Mouse (Mus musculus): ENCODE data around the gene Erich6b. TPM values are rescaled to one million over a fixed set of nuclear protein-coding genes. Genes with fewer than 3 reads are reported as not detected.

Erich6b gene
- not detected in 2 replicates for polyA plus RNA-seq (2016; fragmentation: Nextera tagmentation; extraction: Ambion mirVana)

DNA sequence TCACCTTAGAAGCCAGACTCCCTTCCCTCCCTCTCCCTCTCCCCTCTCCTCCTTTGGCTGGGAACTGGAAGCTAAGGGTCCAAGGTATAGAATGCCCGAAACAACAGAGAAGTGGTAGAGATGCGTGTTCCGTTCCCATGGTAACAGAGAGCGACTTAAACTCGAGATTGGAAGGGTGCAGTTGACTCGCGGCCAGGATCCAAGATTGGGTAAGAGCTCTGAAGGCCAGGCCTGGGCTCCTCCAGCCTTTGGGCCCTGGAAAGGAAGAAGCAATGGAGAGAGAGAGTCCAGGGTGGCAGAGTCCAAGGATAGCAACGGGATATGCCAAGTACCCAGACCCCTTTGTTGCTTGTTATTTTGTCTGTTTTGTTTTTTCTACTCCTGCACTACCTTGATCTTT lies at the start of gene Erich6b:
TSS of gene Erich6b (plus strand) at position 180 of the 400 bp plus-strand sequence.
- Histone ChIP-seq H3K4me1 (peaks cover 3% of the 10 kb centered on the region), H3K9me3 (no peaks in the 10 kb centered on the region), H3K27me3 (replicated peaks) (no peaks in the 10 kb centered on the region), H3K36me3 (no peaks in the 10 kb centered on the region), H3K4me2 (replicated peaks) (no peak within 1 kb of the TSS), H3K27ac (no peak within 1 kb of the TSS), H3K9ac (no peak within 1 kb of the TSS), H3K4me3 (no peak within 1 kb of the TSS)
- WGBS: 79% methylated on average over 8 of the region's 8 CpGs
- ATAC-seq (ENCODE audit: low FRiP score, low read depth): no peak

DNA sequence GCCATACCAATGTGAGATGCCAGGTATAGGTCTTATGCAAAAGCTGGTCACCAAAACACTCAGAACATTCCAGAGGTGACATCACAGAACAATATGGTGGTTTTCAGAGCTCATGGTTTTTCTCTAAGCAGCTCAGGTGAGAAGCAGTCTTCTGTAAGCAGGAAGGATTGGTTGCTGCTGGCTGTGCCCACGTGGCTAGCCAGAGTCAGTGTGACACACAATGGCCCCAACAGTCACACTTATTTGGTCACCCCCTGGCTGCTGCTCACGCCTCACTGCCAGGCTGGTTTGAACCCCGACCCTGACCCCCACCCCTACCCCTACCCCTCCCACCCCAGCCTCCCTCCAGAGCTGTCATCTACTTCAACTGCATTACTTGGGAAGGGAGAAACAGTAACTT lies 49.1 kb upstream of the Erich6b start, which contains the start of gene Spert:
TSS of gene Spert (minus strand) at position 139 of the 400 bp plus-strand sequence.
- H3K27ac ChIP-seq: no peak within 1 kb of the TSS
- WGBS: 74% methylated on average over 3 of the region's 3 CpGs
- H3K9me3 ChIP-seq: no peaks in the 10 kb centered on the region

DNA sequence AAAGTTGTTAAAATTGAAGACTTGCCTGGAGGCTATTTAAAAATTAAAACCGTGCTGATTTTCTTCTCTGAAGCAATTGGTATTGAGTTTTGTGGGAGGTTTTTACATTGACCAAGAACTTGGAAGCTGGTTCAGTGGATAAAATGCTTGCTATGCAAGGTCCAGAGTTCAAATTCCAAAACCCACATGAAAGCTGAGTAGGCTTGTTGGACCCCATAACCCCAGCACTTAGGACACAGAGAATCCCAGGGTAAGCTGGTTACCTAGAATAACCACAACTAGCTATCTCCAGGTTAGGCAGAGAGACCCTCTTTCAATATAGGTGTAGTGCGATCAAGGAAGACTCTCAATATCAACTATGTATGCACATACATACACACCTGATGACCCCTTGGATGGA lies 32.9 kb upstream of the Erich6b start:
- Histone ChIP-seq H3K27me3 (replicated peaks) (no peaks in the 10 kb centered on the region), H3K27ac (no peak overlapping the region), H3K4me3 (no peak overlapping the region), H3K9ac (no peak overlapping the region), H3K4me2 (replicated peaks) (no peak overlapping the region), H3K9me3 (no peaks in the 10 kb centered on the region), H3K4me1 (no peaks in the 10 kb centered on the region), H3K36me3 (no peaks in the 10 kb centered on the region)
- WGBS: 93% methylated on average over 2 of the region's 2 CpGs
- ATAC-seq (ENCODE audit: low FRiP score, low read depth): no peak

More for the DNA sequence above, 49.1 kb upstream of the Erich6b start, which contains the start of gene Spert:
- H3K36me3 ChIP-seq: no peaks in the 10 kb centered on the region
- H3K4me2 ChIP-seq (replicated peaks): no peak within 1 kb of the TSS
- H3K4me1 ChIP-seq: no peaks in the 10 kb centered on the region
- ATAC-seq (ENCODE audit: low FRiP score, low read depth): no peak
- H3K4me3 ChIP-seq: no peak within 1 kb of the TSS
- H3K27me3 ChIP-seq (replicated peaks): no peaks in the 10 kb centered on the region
- no peak within 1 kb of the TSS for H3K9ac ChIP-seq

DNA sequence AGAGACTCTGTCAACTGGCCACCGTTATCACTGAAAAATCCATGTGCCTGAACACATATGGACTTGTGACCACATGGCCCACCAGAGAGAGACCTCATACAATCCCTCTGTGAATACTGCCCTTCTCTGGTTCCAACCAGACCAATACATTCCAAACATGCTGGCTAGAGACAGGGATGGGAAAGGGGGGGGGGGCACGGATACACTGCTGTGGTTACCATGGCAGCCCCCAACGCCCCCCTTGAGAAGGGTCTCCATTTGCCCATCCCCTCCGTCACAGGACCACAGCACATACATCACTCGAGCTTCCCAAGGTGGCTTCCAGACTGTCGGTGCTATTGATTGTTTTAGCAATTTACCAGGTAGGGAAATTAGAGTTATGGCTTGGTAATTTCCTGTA lies 25.7 kb upstream of the Erich6b start:
- no peak overlapping the region for H3K4me2 ChIP-seq (replicated peaks)
- no peak overlapping the region for H3K27ac ChIP-seq
- no peaks in the 10 kb centered on the region for H3K36me3 ChIP-seq
- no peaks in the 10 kb centered on the region for H3K4me1 ChIP-seq
- H3K9ac ChIP-seq: no peak overlapping the region
- no peak overlapping the region for H3K4me3 ChIP-seq
- 73% methylated on average over 6 of the region's 6 CpGs for WGBS
- H3K9me3 ChIP-seq: no peaks in the 10 kb centered on the region
- 0 out of 2 replicates have a peak, but pooled peaks have one; percentile 25 for ATAC-seq (ENCODE audit: low FRiP score, low read depth)
- no peaks in the 10 kb centered on the region for H3K27me3 ChIP-seq (replicated peaks)

DNA sequence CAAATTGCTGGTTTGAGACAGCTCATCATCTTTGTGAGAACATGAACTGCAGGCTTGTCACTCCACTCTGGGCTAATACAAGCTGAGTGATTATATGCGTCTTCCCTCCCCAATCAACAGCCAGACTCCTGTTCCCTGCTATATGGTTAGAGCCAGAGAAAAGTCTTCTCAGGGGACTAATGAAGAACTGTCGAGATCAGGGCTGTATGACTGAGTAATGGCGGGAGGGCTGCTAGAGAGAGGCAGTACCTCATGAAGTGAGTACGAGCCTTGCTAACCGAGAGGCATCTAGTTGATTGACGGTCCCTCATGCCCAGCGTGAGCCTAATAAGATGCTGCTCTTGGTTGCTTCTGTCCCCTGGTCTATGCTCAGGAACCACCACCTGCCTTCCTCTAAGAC lies 19.1 kb upstream of the Erich6b start:
- Histone ChIP-seq H3K27me3 (replicated peaks) (no peaks in the 10 kb centered on the region), H3K9ac (no peak overlapping the region), H3K4me2 (replicated peaks) (no peak overlapping the region), H3K9me3 (no peaks in the 10 kb centered on the region), H3K27ac (no peak overlapping the region), H3K4me3 (no peak overlapping the region), H3K4me1 (no peaks in the 10 kb centered on the region), H3K36me3 (no peaks in the 10 kb centered on the region)
- ATAC-seq (ENCODE audit: low FRiP score, low read depth): peak; percentile 50; the same call in 1 of the 2 replicates
- WGBS: 51% methylated on average over 7 of the region's 7 CpGs

DNA sequence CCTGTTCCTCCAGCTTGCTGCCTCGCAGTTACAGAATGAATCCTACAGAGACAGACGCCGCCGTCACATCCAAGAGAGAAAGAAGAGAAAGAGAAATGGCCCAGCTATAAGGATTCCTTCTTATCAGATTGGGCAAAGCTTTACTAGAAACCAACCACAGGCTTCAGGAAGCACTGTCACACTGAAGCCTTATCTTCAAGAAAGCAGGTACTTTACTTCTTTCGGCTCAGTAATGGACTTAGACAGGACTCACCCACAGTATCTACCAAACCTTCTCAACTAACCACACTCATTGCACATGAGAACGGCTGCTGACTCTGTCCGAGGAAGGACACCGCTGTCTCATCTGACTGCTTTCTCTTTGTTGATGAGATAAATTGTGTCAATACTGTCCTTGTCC lies 13.2 kb upstream of the Erich6b start:
- no peaks in the 10 kb centered on the region for H3K27me3 ChIP-seq (replicated peaks)
- no peak for ATAC-seq (ENCODE audit: low FRiP score, low read depth)
- H3K36me3 ChIP-seq: no peaks in the 10 kb centered on the region
- H3K4me1 ChIP-seq: no peaks in the 10 kb centered on the region
- H3K4me3 ChIP-seq: no peak overlapping the region
- H3K27ac ChIP-seq: no peak overlapping the region
- H3K4me2 ChIP-seq (replicated peaks): no peak overlapping the region
- 93% methylated on average over 8 of the region's 8 CpGs for WGBS
- no peak overlapping the region for H3K9ac ChIP-seq
- no peaks in the 10 kb centered on the region for H3K9me3 ChIP-seq

DNA sequence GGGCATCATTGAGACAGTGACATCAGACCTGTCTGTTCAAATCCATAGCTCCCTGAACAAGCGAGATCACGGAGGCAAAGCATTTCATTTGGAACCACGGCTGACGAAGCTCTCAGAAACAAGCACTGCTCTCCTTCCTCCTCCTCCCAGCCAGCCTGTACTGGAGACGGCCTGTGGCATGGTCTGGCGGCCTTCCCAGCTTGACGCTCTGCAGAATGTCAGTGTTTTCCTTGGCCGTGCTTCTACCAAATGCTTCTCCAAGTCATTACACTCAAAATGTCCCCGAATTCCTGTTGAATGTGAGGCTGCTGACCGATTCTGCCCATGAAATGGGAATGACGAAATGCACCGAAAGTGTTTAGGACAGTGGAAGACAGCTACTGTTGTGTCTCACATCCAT lies 6.7 kb upstream of the Erich6b start:
- Histone ChIP-seq H3K27me3 (replicated peaks) (no peaks in the 10 kb centered on the region), H3K4me1 (peaks cover 22% of the 10 kb centered on the region), H3K36me3 (no peaks in the 10 kb centered on the region), H3K4me3 (no peak overlapping the region), H3K9ac (no peak overlapping the region), H3K9me3 (no peaks in the 10 kb centered on the region), H3K27ac (no peak overlapping the region), H3K4me2 (replicated peaks) (no peak overlapping the region)
- WGBS: 69% methylated on average over 12 of the region's 12 CpGs
- ATAC-seq (ENCODE audit: low FRiP score, low read depth): no peak

DNA sequence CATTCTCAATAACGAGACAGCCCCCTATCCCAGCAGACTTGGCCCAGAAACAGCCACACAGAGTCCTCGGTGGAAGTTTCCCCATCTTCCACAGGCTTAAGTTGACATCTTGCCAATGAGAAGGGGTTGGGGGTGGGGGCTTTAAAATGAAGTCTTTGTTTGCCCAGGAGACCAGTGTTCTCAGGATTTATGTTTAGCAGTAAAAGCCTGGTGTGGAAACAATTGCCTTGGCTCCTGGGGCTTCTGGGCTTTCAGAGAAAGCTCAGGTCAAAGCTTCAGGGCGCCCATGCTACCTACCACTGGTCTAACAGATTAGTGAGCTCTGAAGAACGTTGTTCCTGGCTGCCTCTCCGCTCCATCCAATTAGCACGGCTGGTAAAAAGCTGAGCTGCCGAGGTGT lies 6.0 kb upstream of the Erich6b start:
- H3K27ac ChIP-seq: no peak overlapping the region
- 17% methylated on average over 7 of the region's 7 CpGs for WGBS
- peaks cover 22% of the 10 kb centered on the region for H3K4me1 ChIP-seq
- H3K4me2 ChIP-seq (replicated peaks): peak overlapping the region; percentile 16; the same call in 1 of the 2 replicates
- H3K36me3 ChIP-seq: no peaks in the 10 kb centered on the region
- ATAC-seq (ENCODE audit: low FRiP score, low read depth): peak; percentile 67; the same call in 1 of the 2 replicates
- H3K4me3 ChIP-seq: no peak overlapping the region
- no peaks in the 10 kb centered on the region for H3K27me3 ChIP-seq (replicated peaks)
- H3K9ac ChIP-seq: no peak overlapping the region
- H3K9me3 ChIP-seq: no peaks in the 10 kb centered on the region

DNA sequence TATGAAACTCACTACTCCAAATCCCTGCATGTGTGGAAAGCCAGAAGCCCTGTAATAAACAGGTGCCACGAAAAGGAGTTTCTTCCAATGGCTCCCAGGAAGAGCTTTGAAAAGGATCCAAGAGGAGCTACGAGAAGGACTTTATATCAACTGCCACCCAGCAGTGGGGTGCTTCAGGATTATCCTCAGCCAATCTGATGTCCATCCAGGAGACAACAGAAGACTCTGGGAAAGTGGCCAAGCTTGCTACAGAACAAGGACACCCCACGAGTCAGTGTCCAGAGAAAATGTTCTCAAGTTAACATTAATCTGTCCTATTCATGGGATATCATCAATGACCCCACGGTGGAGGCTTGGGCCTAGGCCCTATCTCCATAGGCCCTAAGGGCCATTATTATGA lies 4.4 kb upstream of the Erich6b start:
- Histone ChIP-seq H3K4me3 (no peak overlapping the region), H3K9me3 (no peaks in the 10 kb centered on the region), H3K27me3 (replicated peaks) (no peaks in the 10 kb centered on the region), H3K4me1 (peaks cover 22% of the 10 kb centered on the region), H3K27ac (no peak overlapping the region), H3K36me3 (no peaks in the 10 kb centered on the region), H3K9ac (no peak overlapping the region), H3K4me2 (replicated peaks) (no peak overlapping the region)
- no peak for ATAC-seq (ENCODE audit: low FRiP score, low read depth)
- WGBS: 87% methylated on average over 4 of the region's 4 CpGs

DNA sequence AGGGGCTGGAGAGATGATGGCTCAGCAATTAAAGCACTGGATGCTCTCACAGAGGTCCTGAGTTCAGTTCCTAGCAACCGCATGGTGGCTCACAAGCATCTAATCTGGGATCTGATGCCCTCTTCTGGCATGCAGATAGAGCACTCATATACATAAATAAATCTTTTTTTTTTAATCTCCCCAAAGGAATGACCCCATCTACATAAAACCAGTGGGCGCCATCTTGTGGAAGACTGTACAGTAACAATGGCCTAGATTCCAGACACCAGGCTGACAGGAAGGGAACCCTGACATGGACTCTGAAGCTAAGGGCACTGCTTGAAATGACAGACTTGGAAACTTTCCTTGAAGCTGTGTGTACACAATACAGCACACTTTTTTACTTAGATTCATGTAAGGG lies 1.2 kb upstream of the Erich6b start:
- H3K4me1 ChIP-seq: peaks cover 12% of the 10 kb centered on the region
- no peak overlapping the region for H3K9ac ChIP-seq
- H3K27me3 ChIP-seq (replicated peaks): no peaks in the 10 kb centered on the region
- no peak overlapping the region for H3K4me2 ChIP-seq (replicated peaks)
- no peaks in the 10 kb centered on the region for H3K36me3 ChIP-seq
- H3K9me3 ChIP-seq: no peaks in the 10 kb centered on the region
- no peak for ATAC-seq (ENCODE audit: low FRiP score, low read depth)
- H3K27ac ChIP-seq: no peak overlapping the region
- WGBS: 85% methylated on average over 2 of the region's 2 CpGs
- no peak overlapping the region for H3K4me3 ChIP-seq

DNA sequence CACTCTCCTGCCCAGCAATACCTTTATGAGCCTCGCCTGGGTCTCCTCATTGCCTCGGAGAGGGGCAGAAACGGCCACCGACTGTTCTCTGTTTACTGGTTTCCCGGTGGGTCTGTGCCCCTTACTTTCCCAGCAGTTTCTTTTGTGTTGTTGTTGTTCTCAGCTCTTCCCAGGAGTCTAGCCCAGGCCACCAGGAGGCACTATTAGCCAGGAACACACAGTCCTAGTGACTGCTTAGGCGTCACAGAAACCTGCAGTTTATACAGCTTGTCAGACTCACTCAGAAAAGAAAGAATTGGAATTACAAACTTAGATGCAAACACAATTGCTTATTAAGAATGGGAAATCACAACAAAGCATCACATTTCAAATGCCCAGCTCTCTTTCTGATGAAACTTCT lies 690 bp upstream of the Erich6b start:
- Histone ChIP-seq H3K9ac (no peak overlapping the region), H3K27me3 (replicated peaks) (no peaks in the 10 kb centered on the region), H3K4me1 (0 out of 2 replicates have a peak, but pooled peaks cover 7% of the 10 kb centered on the region), H3K27ac (no peak overlapping the region), H3K4me3 (no peak overlapping the region), H3K4me2 (replicated peaks) (no peak overlapping the region), H3K9me3 (no peaks in the 10 kb centered on the region), H3K36me3 (no peaks in the 10 kb centered on the region)
- no peak for ATAC-seq (ENCODE audit: low FRiP score, low read depth)
- WGBS: 56% methylated on average over 6 of the region's 6 CpGs

DNA sequence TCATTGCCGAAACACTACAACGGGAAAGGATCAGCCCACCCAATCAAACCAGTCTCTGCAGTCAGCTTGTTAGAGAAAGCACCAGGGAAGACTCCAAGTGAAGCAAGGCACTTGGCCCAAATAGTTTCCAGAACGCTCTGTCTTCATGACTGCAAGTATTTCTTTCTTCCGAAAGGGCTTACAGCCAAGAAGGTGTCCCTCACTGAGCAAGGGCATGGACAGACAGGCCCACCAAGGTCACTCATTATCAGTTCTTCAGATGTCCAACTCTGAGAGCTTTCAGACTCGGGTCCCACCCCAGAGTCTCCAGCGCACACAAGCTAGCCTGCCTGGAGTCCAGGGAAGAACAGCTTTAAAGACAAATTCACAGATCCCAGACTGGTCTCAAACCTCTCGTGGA lies 3.4 kb downstream of the Erich6b start:
- Histone ChIP-seq H3K36me3 (no peaks in the 10 kb centered on the region), H3K9ac (no peak overlapping the region), H3K4me1 (peaks cover 5% of the 10 kb centered on the region), H3K4me3 (no peak overlapping the region), H3K27me3 (replicated peaks) (no peaks in the 10 kb centered on the region), H3K9me3 (no peaks in the 10 kb centered on the region), H3K4me2 (replicated peaks) (no peak overlapping the region), H3K27ac (no peak overlapping the region)
- ATAC-seq (ENCODE audit: low FRiP score, low read depth): no peak
- 93% methylated on average over 7 of the region's 7 CpGs for WGBS

DNA sequence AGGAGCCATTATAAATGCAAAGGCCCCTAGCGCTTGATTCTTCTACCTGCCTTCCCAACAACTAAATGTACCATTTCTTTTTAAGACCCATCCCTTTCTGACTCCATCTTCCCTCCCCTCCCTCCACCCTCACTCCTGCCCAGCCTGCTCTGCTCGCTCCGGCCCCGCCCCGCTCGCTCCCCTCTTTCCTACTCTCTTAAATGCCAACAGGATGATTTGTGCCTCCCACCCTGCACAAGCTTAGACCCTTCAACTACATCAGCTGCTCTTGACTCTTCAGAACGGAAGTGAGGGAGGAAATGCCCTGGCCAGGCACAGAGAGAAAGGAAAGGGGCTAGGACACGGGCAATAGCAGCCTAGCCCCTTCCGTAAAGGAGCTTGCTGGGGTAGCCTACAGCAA lies 4.0 kb downstream of the Erich6b start:
- Histone ChIP-seq H3K9me3 (no peaks in the 10 kb centered on the region), H3K9ac (no peak overlapping the region), H3K36me3 (no peaks in the 10 kb centered on the region), H3K4me1 (peaks cover 5% of the 10 kb centered on the region), H3K4me3 (no peak overlapping the region), H3K4me2 (replicated peaks) (no peak overlapping the region), H3K27me3 (replicated peaks) (no peaks in the 10 kb centered on the region), H3K27ac (no peak overlapping the region)
- 40% methylated on average over 9 of the region's 9 CpGs for WGBS
- ATAC-seq (ENCODE audit: low FRiP score, low read depth): 0 out of 2 replicates have a peak, but pooled peaks have one; percentile 31

Measured in neural tube, embryonic 12.5 days (tissue).